Mouse (Mus musculus): ENCODE results near the gene Serpinb9e. TPM values are rescaled to one million over a fixed set of nuclear protein-coding genes. Genes with fewer than 3 reads are reported as not detected.
"Not testable (repeated sequence)": the region's sequence is repeated elsewhere in the genome, so short reads cannot be mapped to it uniquely, and the experiment has no call there.

Serpinb9e gene
- not detected for total RNA-seq (2021)
- long read RNA-seq, experiment 1 = 0 reads
- long read RNA-seq, experiment 2 = 0 reads

- not testable (repeated sequence) for DNase-seq
Observed at GRCm38 (mm10) chr13:33249312-33249711, at the start of gene Serpinb9e. Serpinb9e (plus strand) TSS chr13:33249612.

- no peak for DNase-seq
Observed at GRCm38 (mm10) chr13:33199740-33200139, 49.7 kb upstream of the Serpinb9e start.

DNA sequence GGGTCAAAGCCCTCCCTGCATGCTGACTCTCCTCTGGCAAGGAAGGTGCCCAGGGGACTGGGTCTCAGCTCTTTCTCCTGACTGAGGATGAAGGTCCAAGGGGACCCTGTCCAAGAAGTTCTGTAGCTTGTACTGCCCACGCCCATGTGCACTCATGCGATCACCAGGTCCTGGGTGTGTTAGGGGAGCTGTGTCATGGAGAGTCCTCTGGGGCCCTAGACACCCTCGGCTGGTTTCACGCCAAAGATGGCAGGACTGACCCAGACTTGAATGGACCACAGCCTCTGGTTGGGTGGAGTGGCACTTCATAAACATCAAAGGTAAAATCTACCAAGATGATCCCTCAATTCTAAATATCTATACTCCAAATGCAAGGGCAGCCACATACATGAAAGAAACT, 59.2 kb downstream of the Serpinb9e start:
- not testable (repeated sequence) for DNase-seq

Other genes starting within 250 kb of the Serpinb9e start
- 1 to 10 TPM; 3.6 to 3.9 TPM for gene Serpinb9, start 246.4 kb upstream of the Serpinb9e start, total RNA-seq (2021)
- not detected for gene Serpinb9b, start 222.2 kb upstream of the Serpinb9e start, total RNA-seq (2021)
- under 1 TPM; 0.14 to 0.25 TPM for gene Serpinb1b, start 171.0 kb upstream of the Serpinb9e start, total RNA-seq (2021)
- not detected for gene Serpinb9c, start 89.9 kb upstream of the Serpinb9e start, total RNA-seq (2021)
- not detected for gene Serpinb9d, start 56.7 kb upstream of the Serpinb9e start, total RNA-seq (2021)
- gene Serpinb9f, start 74.5 kb downstream of the Serpinb9e start, total RNA-seq (2021) = not detected
- gene Gm11397, start 146.1 kb downstream of the Serpinb9e start, total RNA-seq (2021) = not detected
- not detected for gene Serpinb9g, start 235.2 kb downstream of the Serpinb9e start, total RNA-seq (2021)

Data from gastrocnemius, postnatal 10 days (tissue).